Mouse (Mus musculus): ENCODE results near the gene Gm17651. TPM values are rescaled to one million over a fixed set of nuclear protein-coding genes. Genes with fewer than 3 reads are reported as not detected.

The Gm17651 gene
- polyA plus RNA-seq, 1 experiment from 2014 or later, result not detected

- Histone ChIP-seq H3K9me3 (no peaks in the 10 kb centered on the region), H3K9ac (no peak overlapping the region; the same call in 1 of the 2 replicates), H3K27me3 (peaks cover 3% of the 10 kb centered on the region; the same call in 1 of the 2 replicates), H3K36me3 (peaks cover 60% of the 10 kb centered on the region), H3K4me3 (no peak overlapping the region), H3K4me1 (replicated peaks) (peaks cover 4% of the 10 kb centered on the region; the same call in 1 of the 2 replicates), H3K4me2 (no peak overlapping the region), H3K27ac (0 out of 2 replicates have a peak overlapping the region, but pooled peaks have one; percentile 26)
- ATAC-seq (ENCODE audit: low FRiP score), result no peak
- 61% methylated on average over 12 of the region's 12 CpGs for WGBS
Observed at GRCm38 (mm10) chr3:97691443-97692017, 17.0 kb upstream of the Gm17651 start.

GRCm38 (mm10) chr3:97690590-97690989 lies 16.1 kb upstream of the Gm17651 start:
- H3K4me3 ChIP-seq, result no peak overlapping the region
- H3K4me1 ChIP-seq (replicated peaks), result peaks cover 4% of the 10 kb centered on the region; the same call in 1 of the 2 replicates
- no peak for ATAC-seq (ENCODE audit: low FRiP score)
- peaks cover 56% of the 10 kb centered on the region for H3K36me3 ChIP-seq
- H3K27me3 ChIP-seq, result peaks cover 7% of the 10 kb centered on the region; the same call in 1 of the 2 replicates
- H3K9me3 ChIP-seq, result no peaks in the 10 kb centered on the region
- 68% methylated on average over 7 of the region's 7 CpGs for WGBS
- H3K4me2 ChIP-seq, result no peak overlapping the region
- no peak overlapping the region for H3K27ac ChIP-seq
- H3K9ac ChIP-seq, result no peak overlapping the region

GRCm38 (mm10) chr3:97689289-97689688 lies 14.8 kb upstream of the Gm17651 start:
- Histone ChIP-seq H3K4me2 (no peak overlapping the region), H3K9me3 (no peaks in the 10 kb centered on the region), H3K27me3 (peaks cover 12% of the 10 kb centered on the region), H3K9ac (no peak overlapping the region), H3K4me3 (no peak overlapping the region), H3K27ac (no peak overlapping the region), H3K36me3 (peaks cover 43% of the 10 kb centered on the region), H3K4me1 (replicated peaks) (peaks cover 4% of the 10 kb centered on the region; the same call in 1 of the 2 replicates)
- WGBS, result 88% methylated on average over 2 of the region's 2 CpGs
- no peak for ATAC-seq (ENCODE audit: low FRiP score)

- WGBS, result 84% methylated on average over 4 of the region's 4 CpGs
- H3K36me3 ChIP-seq, result peaks cover 21% of the 10 kb centered on the region
- H3K9ac ChIP-seq, result no peak overlapping the region
Observed at GRCm38 (mm10) chr3:97686372-97687117, 12.1 kb upstream of the Gm17651 start.

GRCm38 (mm10) chr3:97683560-97684195 lies 9.2 kb upstream of the Gm17651 start:
- 0 out of 2 replicates have a peak, but pooled peaks have one; percentile 17 for ATAC-seq (ENCODE audit: low FRiP score)
- H3K27ac ChIP-seq, result no peak overlapping the region
- H3K9me3 ChIP-seq, result no peaks in the 10 kb centered on the region
- peaks cover 38% of the 10 kb centered on the region for H3K27me3 ChIP-seq
- H3K4me3 ChIP-seq, result no peak overlapping the region
- peaks cover 27% of the 10 kb centered on the region for H3K4me1 ChIP-seq (replicated peaks)
- H3K9ac ChIP-seq, result no peak overlapping the region
- no peaks in the 10 kb centered on the region for H3K36me3 ChIP-seq
- WGBS, result 10% methylated on average over 16 of the region's 16 CpGs
- H3K4me2 ChIP-seq, result peak overlapping the region; percentile 26; the same call in 1 of the 2 replicates

More at GRCm38 (mm10) chr3:97686372-97687117, 12.1 kb upstream of the Gm17651 start:
- H3K4me2 ChIP-seq, result no peak overlapping the region
- H3K4me3 ChIP-seq, result no peak overlapping the region
- H3K4me1 ChIP-seq (replicated peaks), result peaks cover 23% of the 10 kb centered on the region
- ATAC-seq (ENCODE audit: low FRiP score), result no peak
- H3K27me3 ChIP-seq, result peaks cover 33% of the 10 kb centered on the region
- H3K9me3 ChIP-seq, result no peaks in the 10 kb centered on the region
- H3K27ac ChIP-seq, result no peak overlapping the region

GRCm38 (mm10) chr3:97682576-97682975 lies 8.1 kb upstream of the Gm17651 start:
- no peak overlapping the region for H3K9ac ChIP-seq
- ATAC-seq (ENCODE audit: low FRiP score), result no peak
- peaks cover 27% of the 10 kb centered on the region for H3K4me1 ChIP-seq (replicated peaks)
- H3K4me3 ChIP-seq, result no peak overlapping the region
- 28% methylated on average over 5 of the region's 5 CpGs for WGBS
- H3K36me3 ChIP-seq, result no peaks in the 10 kb centered on the region
- peaks cover 38% of the 10 kb centered on the region for H3K27me3 ChIP-seq
- H3K9me3 ChIP-seq, result no peaks in the 10 kb centered on the region
- no peak overlapping the region for H3K27ac ChIP-seq
- peak overlapping the region; percentile 67 for H3K4me2 ChIP-seq

- Histone ChIP-seq H3K4me1 (replicated peaks) (peaks cover 27% of the 10 kb centered on the region), H3K4me2 (peak overlapping the region; percentile 67), H3K9ac (no peak overlapping the region), H3K36me3 (no peaks in the 10 kb centered on the region), H3K9me3 (no peaks in the 10 kb centered on the region), H3K27ac (no peak overlapping the region), H3K4me3 (peak overlapping the region; percentile 40), H3K27me3 (peaks cover 38% of the 10 kb centered on the region)
- 3% methylated on average over 11 of the region's 11 CpGs for WGBS
- ATAC-seq (ENCODE audit: low FRiP score), result no peak
Observed at GRCm38 (mm10) chr3:97682159-97682502, 7.6 kb upstream of the Gm17651 start.

GRCm38 (mm10) chr3:97681321-97682158 lies 7.0 kb upstream of the Gm17651 start:
- H3K9me3 ChIP-seq, result no peaks in the 10 kb centered on the region
- peak; percentile 55 for ATAC-seq (ENCODE audit: low FRiP score)
- peaks cover 27% of the 10 kb centered on the region for H3K4me1 ChIP-seq (replicated peaks)
- peak overlapping the region; percentile 67 for H3K9ac ChIP-seq
- WGBS, result 2% methylated on average over 33 of the region's 33 CpGs
- H3K36me3 ChIP-seq, result no peaks in the 10 kb centered on the region
- H3K27ac ChIP-seq, result no peak overlapping the region
- H3K4me3 ChIP-seq, result peak overlapping the region; percentile 40
- peak overlapping the region; percentile 67 for H3K4me2 ChIP-seq
- H3K27me3 ChIP-seq, result peaks cover 38% of the 10 kb centered on the region

GRCm38 (mm10) chr3:97680631-97681320 lies 6.3 kb upstream of the Gm17651 start:
- 4% methylated on average over 28 of the region's 28 CpGs for WGBS
- H3K4me2 ChIP-seq, result peak overlapping the region; percentile 67
- H3K4me1 ChIP-seq (replicated peaks), result peaks cover 27% of the 10 kb centered on the region
- no peaks in the 10 kb centered on the region for H3K36me3 ChIP-seq
- peaks cover 34% of the 10 kb centered on the region for H3K27me3 ChIP-seq
- H3K27ac ChIP-seq, result no peak overlapping the region
- no peaks in the 10 kb centered on the region for H3K9me3 ChIP-seq
- peak overlapping the region; percentile 67 for H3K9ac ChIP-seq
- peak overlapping the region; percentile 40 for H3K4me3 ChIP-seq
- ATAC-seq (ENCODE audit: low FRiP score), result peak; percentile 74

- no peak for ATAC-seq (ENCODE audit: low FRiP score)
- no peaks in the 10 kb centered on the region for H3K9me3 ChIP-seq
- H3K4me2 ChIP-seq, result no peak overlapping the region
- H3K27me3 ChIP-seq, result peaks cover 21% of the 10 kb centered on the region
- peaks cover 19% of the 10 kb centered on the region for H3K4me1 ChIP-seq (replicated peaks)
- 98% methylated on average over 3 of the region's 3 CpGs for WGBS
- no peak overlapping the region for H3K27ac ChIP-seq
- no peak overlapping the region for H3K4me3 ChIP-seq
- H3K9ac ChIP-seq, result no peak overlapping the region
- no peaks in the 10 kb centered on the region for H3K36me3 ChIP-seq
Observed at GRCm38 (mm10) chr3:97678416-97678815, 3.9 kb upstream of the Gm17651 start.

GRCm38 (mm10) chr3:97676126-97676525 lies 1.6 kb upstream of the Gm17651 start:
- H3K9ac ChIP-seq, result no peak overlapping the region
- 99% methylated on average over 3 of the region's 3 CpGs for WGBS
- H3K27me3 ChIP-seq, result peaks cover under 1% of the 10 kb centered on the region
- H3K9me3 ChIP-seq, result no peaks in the 10 kb centered on the region
- H3K4me2 ChIP-seq, result no peak overlapping the region
- no peak overlapping the region for H3K4me3 ChIP-seq
- H3K27ac ChIP-seq, result no peak overlapping the region
- ATAC-seq (ENCODE audit: low FRiP score), result no peak
- peaks cover 13% of the 10 kb centered on the region for H3K36me3 ChIP-seq
- H3K4me1 ChIP-seq (replicated peaks), result peaks cover 4% of the 10 kb centered on the region

Measured in hindbrain, embryonic 13.5 days (tissue).